In genomic region chr15:86078481-86079216, GRCm38 (mm10) we compare ENCODE assay signal across 14 mouse cellular contexts. TPM values are rescaled to one million over a fixed set of nuclear protein-coding genes. Genes with fewer than 3 reads are reported as not detected.
DNase-seq lines count a peak whose midpoint lies in the region; ATAC-seq and TF ChIP-seq lines count a peak whose summit lies in the region.
"Had no signal": no experiment of that assay in that cellular context is flagged by ENCODE, and none has a peak within 500 bp of the region (broad histone marks: within the 10 kb centered on the region; RNA-seq: fewer than 3 reads in every experiment).

No protein-coding gene starts in this region.

- TF ChIP-seq EP300 in liver, postnatal 0 days (IDR thresholded peaks at IDR 0.05; ENCODE audit: low read depth) = no peak

- no peaks in the 10 kb centered on the region for H3K27me3 ChIP-seq in heart, embryonic 12.5 days (replicated peaks)
- H3K27me3 ChIP-seq in liver, embryonic 12.5 days (replicated peaks) = no peaks in the 10 kb centered on the region
- no peaks in the 10 kb centered on the region for H3K27me3 ChIP-seq in liver, postnatal 0 days (ENCODE audit: insufficient read depth, low read length)
- no peaks in the 10 kb centered on the region for H3K27me3 ChIP-seq in kidney, embryonic 14.5 days (ENCODE audit: control insufficient read depth, insufficient read depth, low read length)
- no peaks in the 10 kb centered on the region for H3K27me3 ChIP-seq in midbrain, embryonic 14.5 days (ENCODE audit: control insufficient read depth, insufficient read depth, low read length)
- H3K27me3 ChIP-seq: hindbrain, embryonic 15.5 days; limb, embryonic 12.5 days had no signal

- no peaks in the 10 kb centered on the region for H3K9me3 ChIP-seq in heart, embryonic 12.5 days (replicated peaks)
- H3K9me3 ChIP-seq in liver, embryonic 12.5 days (replicated peaks) = no peaks in the 10 kb centered on the region
- H3K9me3 ChIP-seq in liver, postnatal 0 days (ENCODE audit: low read length) = no peaks in the 10 kb centered on the region
- H3K9me3 ChIP-seq in kidney, embryonic 14.5 days (ENCODE audit: control insufficient read depth, low read length) = no peaks in the 10 kb centered on the region
- no peaks in the 10 kb centered on the region for H3K9me3 ChIP-seq in midbrain, embryonic 14.5 days (ENCODE audit: control insufficient read depth, low read length)
- H3K9me3 ChIP-seq: hindbrain, embryonic 15.5 days; limb, embryonic 12.5 days; midbrain, embryonic 12.5 days had no signal

- TF ChIP-seq CTCF in liver, postnatal 0 days (IDR thresholded peaks at IDR 0.05; ENCODE audit: low read depth) = no peak

- no peak overlapping the region for H3K4me3 ChIP-seq in heart, embryonic 12.5 days
- no peak overlapping the region for H3K4me3 ChIP-seq in liver, embryonic 12.5 days
- no peak overlapping the region for H3K4me3 ChIP-seq in liver, postnatal 0 days (ENCODE audit: low read depth, low read length)
- no peak overlapping the region for H3K4me3 ChIP-seq in kidney, embryonic 14.5 days (ENCODE audit: low read length)
- no peak overlapping the region for H3K4me3 ChIP-seq in midbrain, embryonic 14.5 days (replicated peaks; ENCODE audit: low read depth, low read length)
- H3K4me3 ChIP-seq: hindbrain, embryonic 15.5 days; limb, embryonic 12.5 days; midbrain, embryonic 12.5 days had no signal

- H3K27ac ChIP-seq in heart, embryonic 12.5 days (ENCODE audit: poor library complexity, severe bottlenecking) = peak overlapping the region; percentile 33; the same call in 1 of the 2 replicates
- peak overlapping the region; percentile 8; the same call in 1 of the 2 replicates for H3K27ac ChIP-seq in liver, embryonic 12.5 days
- H3K27ac ChIP-seq in liver, postnatal 0 days (ENCODE audit: low read depth) = no peak overlapping the region
- no peak overlapping the region for H3K27ac ChIP-seq in kidney, embryonic 14.5 days (ENCODE audit: low read depth, low read length)
- no peak overlapping the region for H3K27ac ChIP-seq in midbrain, embryonic 14.5 days (replicated peaks; ENCODE audit: low read depth, low read length)
- H3K27ac ChIP-seq: hindbrain, embryonic 15.5 days; limb, embryonic 12.5 days; midbrain, embryonic 12.5 days had no signal

- WGBS in heart, embryonic 12.5 days = 53% methylated on average over 18 of the region's 18 CpGs
- 64% methylated on average over 18 of the region's 18 CpGs for WGBS in liver, embryonic 12.5 days (ENCODE audit: insufficient replicate concordance)
- WGBS in liver, postnatal 0 days (ENCODE audit: insufficient replicate concordance) = 65% methylated on average over 18 of the region's 18 CpGs
- WGBS in kidney, embryonic 14.5 days = 25% methylated on average over 18 of the region's 18 CpGs
- 74% methylated on average over 18 of the region's 18 CpGs for WGBS in midbrain, embryonic 14.5 days

- no peak; the same call in 1 of the 2 replicates for ATAC-seq in heart, embryonic 12.5 days (ENCODE audit: insufficient number of reproducible peaks, low FRiP score)
- no peak for ATAC-seq in liver, embryonic 12.5 days
- no peak for ATAC-seq in liver, postnatal 0 days
- ATAC-seq in kidney, embryonic 14.5 days (ENCODE audit: low FRiP score, low TSS enrichment) = no peak
- no peak for ATAC-seq in midbrain, embryonic 14.5 days (ENCODE audit: low FRiP score, low TSS enrichment)

- no peaks in the 10 kb centered on the region for H3K36me3 ChIP-seq in heart, embryonic 12.5 days
- H3K36me3 ChIP-seq in liver, embryonic 12.5 days = peaks cover 17% of the 10 kb centered on the region
- H3K36me3 ChIP-seq in liver, postnatal 0 days (replicated peaks; ENCODE audit: insufficient read depth, low read length) = no peaks in the 10 kb centered on the region; the same call in 1 of the 2 replicates
- H3K36me3 ChIP-seq in kidney, embryonic 14.5 days (ENCODE audit: control insufficient read depth, insufficient read depth, low read length) = no peaks in the 10 kb centered on the region
- no peaks in the 10 kb centered on the region for H3K36me3 ChIP-seq in midbrain, embryonic 14.5 days (ENCODE audit: control insufficient read depth, insufficient read depth, low read length)
- H3K36me3 ChIP-seq: hindbrain, embryonic 15.5 days; limb, embryonic 12.5 days; midbrain, embryonic 12.5 days had no signal

- peaks cover 85% of the 10 kb centered on the region for H3K4me1 ChIP-seq in heart, embryonic 12.5 days (replicated peaks)
- H3K4me1 ChIP-seq in liver, embryonic 12.5 days = peaks cover 71% of the 10 kb centered on the region
- H3K4me1 ChIP-seq in liver, postnatal 0 days (ENCODE audit: insufficient read depth) = peaks cover 25% of the 10 kb centered on the region
- H3K4me1 ChIP-seq in kidney, embryonic 14.5 days (ENCODE audit: control insufficient read depth, insufficient read depth, low read length) = peaks cover 58% of the 10 kb centered on the region
- peaks cover 26% of the 10 kb centered on the region for H3K4me1 ChIP-seq in midbrain, embryonic 14.5 days (ENCODE audit: control insufficient read depth, insufficient read depth, low read length)

- H3K9ac ChIP-seq in heart, embryonic 12.5 days = no peak overlapping the region
- no peak overlapping the region for H3K9ac ChIP-seq in liver, embryonic 12.5 days
- no peak overlapping the region for H3K9ac ChIP-seq in liver, postnatal 0 days (replicated peaks)
- 0 out of 2 replicates have a peak overlapping the region, but pooled peaks have one; percentile 18 for H3K9ac ChIP-seq in kidney, embryonic 14.5 days (ENCODE audit: low read depth, low read length)
- H3K9ac ChIP-seq in midbrain, embryonic 14.5 days (replicated peaks; ENCODE audit: low read length) = no peak overlapping the region
- H3K9ac ChIP-seq: hindbrain, embryonic 15.5 days; limb, embryonic 12.5 days; midbrain, embryonic 12.5 days had no signal

- DNase-seq in heart, postnatal 25 days (ENCODE audit: low spot score) = no peak
- no peak for DNase-seq in liver, postnatal 0 days
- DNase-seq in kidney, postnatal 4 days = peak; percentile 73 to 80
- no peak for DNase-seq in thymus, postnatal 36 days
- no peak for DNase-seq in midbrain, embryonic 14.5 days
- DNase-seq: adrenal gland, postnatal 10 days; cerebellum, adult 9-10 months; thymus, adult 2 months had no signal

- intact Hi-C loops in heart, postnatal 25 days (cut with DNase I) = no loop called here

- H3K4me2 ChIP-seq in heart, embryonic 12.5 days = 0 out of 2 replicates have a peak overlapping the region, but pooled peaks have one; percentile 1
- H3K4me2 ChIP-seq in liver, embryonic 12.5 days = no peak overlapping the region
- H3K4me2 ChIP-seq in liver, postnatal 0 days (ENCODE audit: low read depth, low read length) = no peak overlapping the region
- no peak overlapping the region for H3K4me2 ChIP-seq in kidney, embryonic 14.5 days (replicated peaks; ENCODE audit: low read depth, low read length)
- H3K4me2 ChIP-seq in midbrain, embryonic 14.5 days (ENCODE audit: low read length) = no peak overlapping the region
- H3K4me2 ChIP-seq: hindbrain, embryonic 15.5 days; limb, embryonic 12.5 days; midbrain, embryonic 12.5 days had no signal

RNA-seq across cellular contexts. Expression of gene Gramd4, which starts 21.2 kb away (rescaled TPM):
- 14.3 and 14.8 TPM in 2 replicates for polyA plus RNA-seq in heart, embryonic 12.5 days (2016; fragmentation: Nextera tagmentation; extraction: Ambion mirVana)
- 10 to 100 TPM; 30.4 to 34.7 TPM for total RNA-seq in heart, postnatal 25 days (2021)
- polyA plus RNA-seq in liver, embryonic 12.5 days (2016; fragmentation: Nextera tagmentation; extraction: Ambion mirVana) = 14.4 and 15.1 TPM in 2 replicates
- polyA plus RNA-seq in liver, postnatal 0 days (2015; fragmentation: Nextera tagmentation; extraction: Ambion mirVana) = 3.2 and 3.7 TPM in 2 replicates
- polyA plus RNA-seq in kidney, embryonic 14.5 days (2014; fragmentation: Nextera tagmentation; extraction: Ambion mirVana) = 6.5 and 9.7 TPM in 2 replicates
- polyA plus RNA-seq in midbrain, embryonic 14.5 days (2014; fragmentation: Nextera tagmentation; extraction: Ambion mirVana) = 29.5 and 31.0 TPM in 2 replicates

RNA-seq across cellular contexts. Expression of gene Celsr1, which starts 45.1 kb away (rescaled TPM):
- 2.0 and 2.3 TPM in 2 replicates for polyA plus RNA-seq in heart, embryonic 12.5 days (2016; fragmentation: Nextera tagmentation; extraction: Ambion mirVana)
- 1 to 10 TPM; 6.6 to 7.2 TPM for total RNA-seq in heart, postnatal 25 days (2021)
- 0.11 and 0.25 TPM in 2 replicates for polyA plus RNA-seq in liver, embryonic 12.5 days (2016; fragmentation: Nextera tagmentation; extraction: Ambion mirVana)
- polyA plus RNA-seq in liver, postnatal 0 days (2015; fragmentation: Nextera tagmentation; extraction: Ambion mirVana) = 0.09 and 0.11 TPM in 2 replicates
- polyA plus RNA-seq in kidney, embryonic 14.5 days (2014; fragmentation: Nextera tagmentation; extraction: Ambion mirVana) = 6.8 and 8.8 TPM in 2 replicates
- polyA plus RNA-seq in midbrain, embryonic 14.5 days (2014; fragmentation: Nextera tagmentation; extraction: Ambion mirVana) = 2.9 and 3.5 TPM in 2 replicates

Comparison
In these comparisons a context has a peak if more than half of its experiments do, and no peak if none do; other contexts are left out.
1. H3K27ac ChIP-seq: peak in heart, embryonic 12.5 days (single experiment) and liver, embryonic 12.5 days (single experiment); none in liver, postnatal 0 days (single experiment), kidney, embryonic 14.5 days (single experiment) and midbrain, embryonic 14.5 days (single experiment).
2. DNase-seq: peak in kidney, postnatal 4 days (2 of 2); none in heart, postnatal 25 days (single experiment), liver, postnatal 0 days (single experiment), thymus, postnatal 36 days (0 of 2) and midbrain, embryonic 14.5 days (single experiment).